12 mouse cellular contexts compared by ENCODE assay signal in the genomic region with DNA sequence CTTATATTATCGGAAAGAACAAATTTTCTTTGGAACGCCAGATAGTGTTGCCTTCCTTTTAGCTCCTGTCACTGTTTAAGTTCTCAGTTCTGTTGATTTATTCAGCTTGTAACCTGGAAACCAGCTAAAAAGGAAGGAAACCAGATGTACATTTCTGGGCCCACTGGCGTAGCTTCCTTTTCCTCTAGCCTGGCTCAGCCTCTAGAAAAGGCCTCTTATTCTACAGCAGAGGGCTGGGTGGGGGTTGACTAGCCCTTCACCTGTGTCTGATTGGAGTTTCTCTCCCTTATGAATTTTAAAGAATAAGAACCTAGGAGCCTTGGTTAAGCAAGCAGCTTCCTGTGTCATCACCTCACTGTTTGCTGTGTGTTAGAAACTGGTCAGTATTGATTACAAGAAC.
DNase-seq lines count a peak whose midpoint lies in the region; ATAC-seq and TF ChIP-seq lines count a peak whose summit lies in the region.
"Had no signal": no experiment of that assay in that cellular context is flagged by ENCODE, and none has a peak within 500 bp of the region (broad histone marks: within the 10 kb centered on the region; RNA-seq: fewer than 3 reads in every experiment).

No protein-coding gene starts in this region.

- no peak overlapping the region for H3K4me3 ChIP-seq in forebrain, postnatal 0 days (ENCODE audit: low read depth, low read length)
- H3K4me3 ChIP-seq in forebrain, embryonic 16.5 days (replicated peaks; ENCODE audit: low read length): no peak overlapping the region
- no peak overlapping the region for H3K4me3 ChIP-seq in limb, embryonic 11.5 days (ENCODE audit: low read depth, low read length)
- H3K4me3 ChIP-seq in limb, embryonic 10.5 days: no peak overlapping the region

- WGBS in forebrain, postnatal 0 days: 65% methylated on average over 3 of the region's 3 CpGs
- WGBS in forebrain, embryonic 16.5 days: 66% methylated on average over 3 of the region's 3 CpGs
- 39% methylated on average over 3 of the region's 3 CpGs for WGBS in limb, embryonic 11.5 days
- WGBS in limb, embryonic 10.5 days: 49% methylated on average over 3 of the region's 3 CpGs

- no peaks in the 10 kb centered on the region for H3K9me3 ChIP-seq in forebrain, postnatal 0 days (ENCODE audit: low read length)
- no peaks in the 10 kb centered on the region for H3K9me3 ChIP-seq in forebrain, embryonic 16.5 days (ENCODE audit: control insufficient read depth, low read length)
- no peaks in the 10 kb centered on the region for H3K9me3 ChIP-seq in limb, embryonic 11.5 days (ENCODE audit: control insufficient read depth, low read length)
- H3K9me3 ChIP-seq in limb, embryonic 10.5 days (replicated peaks): no peaks in the 10 kb centered on the region

- no peak for DNase-seq in forebrain, postnatal 0 days
- DNase-seq in limb, embryonic 11.5 days (ENCODE audit: low spot score): peak; percentile 31
- DNase-seq in limb, embryonic 10.5 days (ENCODE audit: low spot score): no peak
- DNase-seq in splenic B cell, adult 2 months (ENCODE audit: low read depth, low spot score): peak; percentile 80
- DNase-seq in cerebellum, postnatal 25 days: no peak
- DNase-seq in cerebellum, adult 18-20 months: no peak
- DNase-seq: cerebellum, postnatal 14 days; gastrocnemius, postnatal 10 days; layer of hippocampus, adult 9-11 months; midbrain, embryonic 14.5 days had no signal

- H3K9ac ChIP-seq in forebrain, postnatal 0 days: no peak overlapping the region
- no peak overlapping the region for H3K9ac ChIP-seq in forebrain, embryonic 16.5 days (replicated peaks; ENCODE audit: low read depth, low read length)
- H3K9ac ChIP-seq in limb, embryonic 11.5 days (ENCODE audit: low read length): no peak overlapping the region

- TF ChIP-seq CTCF in forebrain, postnatal 0 days (IDR thresholded peaks at IDR 0.05; ENCODE audit: low read depth): no peak

- 0 out of 2 replicates have a peak overlapping the region, but pooled peaks have one; percentile 1 for H3K27ac ChIP-seq in forebrain, postnatal 0 days (ENCODE audit: low read depth, low read length)
- no peak overlapping the region for H3K27ac ChIP-seq in forebrain, embryonic 16.5 days (ENCODE audit: low read length)
- H3K27ac ChIP-seq in limb, embryonic 11.5 days (replicated peaks; ENCODE audit: low read depth, low read length): 0 out of 2 replicates have a peak overlapping the region, but pooled peaks have one; percentile 36
- no peak overlapping the region for H3K27ac ChIP-seq in limb, embryonic 10.5 days

- peaks cover 14% of the 10 kb centered on the region for H3K4me1 ChIP-seq in forebrain, postnatal 0 days (ENCODE audit: insufficient read depth)
- H3K4me1 ChIP-seq in forebrain, embryonic 16.5 days (replicated peaks; ENCODE audit: control insufficient read depth, insufficient read depth, low read length): peaks cover 10% of the 10 kb centered on the region
- peaks cover 6% of the 10 kb centered on the region; the same call in 1 of the 2 replicates for H3K4me1 ChIP-seq in limb, embryonic 11.5 days (ENCODE audit: control insufficient read depth, insufficient read depth, low read length)
- peaks cover 31% of the 10 kb centered on the region for H3K4me1 ChIP-seq in limb, embryonic 10.5 days

- no peaks in the 10 kb centered on the region for H3K27me3 ChIP-seq in forebrain, postnatal 0 days (ENCODE audit: insufficient read depth, low read length)
- H3K27me3 ChIP-seq in forebrain, embryonic 16.5 days (replicated peaks; ENCODE audit: control insufficient read depth, insufficient read depth, low read length): no peaks in the 10 kb centered on the region
- no peaks in the 10 kb centered on the region for H3K27me3 ChIP-seq in limb, embryonic 11.5 days (ENCODE audit: control insufficient read depth, insufficient read depth, low read length)
- H3K27me3 ChIP-seq in limb, embryonic 10.5 days (ENCODE audit: low read depth, poor library complexity, severe bottlenecking): no peaks in the 10 kb centered on the region
- H3K27me3 ChIP-seq in splenic B cell, adult 2 months (ENCODE audit: control insufficient read depth, insufficient read depth, low read length, poor library complexity, severe bottlenecking): no peaks in the 10 kb centered on the region

- no peak overlapping the region for H3K4me2 ChIP-seq in forebrain, postnatal 0 days (ENCODE audit: low read depth)
- H3K4me2 ChIP-seq in forebrain, embryonic 16.5 days (ENCODE audit: low read length): no peak overlapping the region
- H3K4me2 ChIP-seq in limb, embryonic 11.5 days (ENCODE audit: low read depth, severe bottlenecking): no peak overlapping the region

- ATAC-seq in forebrain, postnatal 0 days: no peak
- ATAC-seq in forebrain, embryonic 16.5 days: no peak
- no peak for ATAC-seq in limb, embryonic 11.5 days (ENCODE audit: insufficient number of reproducible peaks, low FRiP score, low TSS enrichment, low read depth)
- peak; percentile 26 for ATAC-seq in granulocyte monocyte progenitor cell, adult 5-6 weeks (replicated peaks; ENCODE audit: poor library complexity, severe bottlenecking)

- no peaks in the 10 kb centered on the region for H3K36me3 ChIP-seq in forebrain, postnatal 0 days (ENCODE audit: insufficient read depth)
- H3K36me3 ChIP-seq in forebrain, embryonic 16.5 days (ENCODE audit: control insufficient read depth, insufficient read depth): no peaks in the 10 kb centered on the region
- no peaks in the 10 kb centered on the region for H3K36me3 ChIP-seq in limb, embryonic 11.5 days (ENCODE audit: control insufficient read depth, insufficient read depth, low read length)
- no peaks in the 10 kb centered on the region for H3K36me3 ChIP-seq in limb, embryonic 10.5 days
- H3K36me3 ChIP-seq in splenic B cell, adult 2 months (ENCODE audit: control insufficient read depth, insufficient read depth, low read length, poor library complexity, severe bottlenecking): no peaks in the 10 kb centered on the region

Comparison
In these comparisons a context has a peak if more than half of its experiments do, and no peak if none do; other contexts are left out.
1. DNase-seq: peak in limb, embryonic 11.5 days (single experiment) and splenic B cell, adult 2 months (single experiment); none in forebrain, postnatal 0 days (single experiment), limb, embryonic 10.5 days (single experiment), cerebellum, postnatal 25 days (0 of 2) and cerebellum, adult 18-20 months (0 of 2).
2. H3K27ac ChIP-seq: peak in forebrain, postnatal 0 days (single experiment) and limb, embryonic 11.5 days (single experiment); none in forebrain, embryonic 16.5 days (single experiment) and limb, embryonic 10.5 days (single experiment).